Mouse (Mus musculus): ENCODE measurements at regions not wholly inside any gene's neighbourhood (a gene's known extent, or its start where the extent isn't known, plus 50 kb on each side); places are given as distances from the start of the nearest gene placed in this dataset.

- no peak overlapping the region for H3K4me3 ChIP-seq
- no peaks in the 10 kb centered on the region for H3K27me3 ChIP-seq
- 88% methylated on average over 3 of the region's 3 CpGs for WGBS
- H3K27ac ChIP-seq (replicated peaks) = no peak overlapping the region
- no peaks in the 10 kb centered on the region for H3K36me3 ChIP-seq
- ATAC-seq (ENCODE audit: low FRiP score, low read depth) = no peak
- H3K4me2 ChIP-seq (replicated peaks) = no peak overlapping the region
- 0 out of 2 replicates have a peak, but pooled peaks cover 3% of the 10 kb centered on the region for H3K9me3 ChIP-seq
- no peak overlapping the region for H3K9ac ChIP-seq (replicated peaks)
- no peaks in the 10 kb centered on the region for H3K4me1 ChIP-seq
Measured at GRCm38 (mm10) chr4:56619054-56619453, 120.8 kb upstream of the Gm26657 start.

- no peak for ATAC-seq (ENCODE audit: low FRiP score, low read depth)
- H3K27ac ChIP-seq (replicated peaks) = no peak overlapping the region
- 94% methylated on average over 5 of the region's 5 CpGs for whole genome bisulfite sequencing
Measured at GRCm38 (mm10) chr4:56618433-56618832, 121.4 kb upstream of the Gm26657 start.

GRCm38 (mm10) chr4:56617661-56618360 lies 122.1 kb upstream of the Gm26657 start:
- Histone ChIP-seq H3K36me3 (no peaks in the 10 kb centered on the region), H3K4me3 (no peak overlapping the region), H3K27ac (replicated peaks) (no peak overlapping the region), H3K4me2 (replicated peaks) (no peak overlapping the region), H3K9ac (replicated peaks) (no peak overlapping the region), H3K4me1 (no peaks in the 10 kb centered on the region), H3K9me3 (0 out of 2 replicates have a peak, but pooled peaks cover 3% of the 10 kb centered on the region), H3K27me3 (no peaks in the 10 kb centered on the region)
- 81% methylated on average over 10 of the region's 10 CpGs for WGBS
- ATAC-seq (ENCODE audit: low FRiP score, low read depth) = no peak

More at GRCm38 (mm10) chr4:56618433-56618832, 121.4 kb upstream of the Gm26657 start:
- H3K4me3 ChIP-seq = no peak overlapping the region
- H3K9me3 ChIP-seq = 0 out of 2 replicates have a peak, but pooled peaks cover 3% of the 10 kb centered on the region
- no peak overlapping the region for H3K9ac ChIP-seq (replicated peaks)
- no peaks in the 10 kb centered on the region for H3K36me3 ChIP-seq
- no peaks in the 10 kb centered on the region for H3K4me1 ChIP-seq
- H3K4me2 ChIP-seq (replicated peaks) = no peak overlapping the region
- H3K27me3 ChIP-seq = no peaks in the 10 kb centered on the region

- Histone ChIP-seq H3K36me3 (no peaks in the 10 kb centered on the region), H3K27ac (replicated peaks) (no peak overlapping the region), H3K27me3 (no peaks in the 10 kb centered on the region), H3K4me2 (replicated peaks) (no peak overlapping the region), H3K9ac (replicated peaks) (no peak overlapping the region), H3K9me3 (0 out of 2 replicates have a peak, but pooled peaks cover 3% of the 10 kb centered on the region), H3K4me1 (no peaks in the 10 kb centered on the region), H3K4me3 (no peak overlapping the region)
- no peak for ATAC-seq (ENCODE audit: low FRiP score, low read depth)
- WGBS = 74% methylated on average over 4 of the region's 4 CpGs
Measured at GRCm38 (mm10) chr4:56612325-56612724, 127.5 kb upstream of the Gm26657 start.

GRCm38 (mm10) chr4:56611751-56612150 lies 128.1 kb upstream of the Gm26657 start:
- Histone ChIP-seq H3K27ac (replicated peaks) (no peak overlapping the region), H3K4me3 (no peak overlapping the region), H3K9me3 (no peaks in the 10 kb centered on the region), H3K9ac (replicated peaks) (no peak overlapping the region), H3K36me3 (no peaks in the 10 kb centered on the region), H3K4me2 (replicated peaks) (no peak overlapping the region), H3K27me3 (no peaks in the 10 kb centered on the region), H3K4me1 (no peaks in the 10 kb centered on the region)
- 42% methylated on average over 4 of the region's 4 CpGs for WGBS
- ATAC-seq (ENCODE audit: low FRiP score, low read depth) = no peak

GRCm38 (mm10) chr4:56610273-56610672 lies 129.6 kb upstream of the Gm26657 start:
- Histone ChIP-seq H3K4me3 (no peak overlapping the region), H3K36me3 (no peaks in the 10 kb centered on the region), H3K27ac (replicated peaks) (no peak overlapping the region), H3K4me2 (replicated peaks) (no peak overlapping the region), H3K27me3 (no peaks in the 10 kb centered on the region), H3K4me1 (no peaks in the 10 kb centered on the region), H3K9ac (replicated peaks) (no peak overlapping the region), H3K9me3 (no peaks in the 10 kb centered on the region)
- WGBS = 74% methylated on average over 6 of the region's 6 CpGs
- no peak for ATAC-seq (ENCODE audit: low FRiP score, low read depth)

GRCm38 (mm10) chr4:56608701-56609100 lies 131.2 kb upstream of the Gm26657 start:
- H3K9ac ChIP-seq (replicated peaks) = no peak overlapping the region

GRCm38 (mm10) chr4:56598398-56598797 lies 141.5 kb upstream of the Gm26657 start:
- WGBS = 88% methylated on average over 2 of the region's 2 CpGs

More at GRCm38 (mm10) chr4:56608701-56609100, 131.2 kb upstream of the Gm26657 start:
- Histone ChIP-seq H3K4me1 (no peaks in the 10 kb centered on the region), H3K4me3 (no peak overlapping the region), H3K27me3 (no peaks in the 10 kb centered on the region), H3K9me3 (no peaks in the 10 kb centered on the region), H3K4me2 (replicated peaks) (no peak overlapping the region), H3K36me3 (no peaks in the 10 kb centered on the region), H3K27ac (replicated peaks) (no peak overlapping the region)
- no peak for ATAC-seq (ENCODE audit: low FRiP score, low read depth)
- WGBS = 86% methylated on average over 4 of the region's 4 CpGs

GRCm38 (mm10) chr4:56597931-56598330 lies 141.9 kb upstream of the Gm26657 start:
- no peak for ATAC-seq (ENCODE audit: low FRiP score, low read depth)
- H3K4me1 ChIP-seq = no peaks in the 10 kb centered on the region
- H3K36me3 ChIP-seq = no peaks in the 10 kb centered on the region
- no peak overlapping the region for H3K9ac ChIP-seq (replicated peaks)
- H3K4me2 ChIP-seq (replicated peaks) = no peak overlapping the region
- no peak overlapping the region for H3K4me3 ChIP-seq
- no peaks in the 10 kb centered on the region for H3K27me3 ChIP-seq
- no peaks in the 10 kb centered on the region for H3K9me3 ChIP-seq
- no peak overlapping the region for H3K27ac ChIP-seq (replicated peaks)

More at GRCm38 (mm10) chr4:56598398-56598797, 141.5 kb upstream of the Gm26657 start:
- Histone ChIP-seq H3K4me1 (no peaks in the 10 kb centered on the region), H3K36me3 (no peaks in the 10 kb centered on the region), H3K9ac (replicated peaks) (no peak overlapping the region), H3K4me3 (no peak overlapping the region), H3K27ac (replicated peaks) (no peak overlapping the region), H3K27me3 (no peaks in the 10 kb centered on the region), H3K4me2 (replicated peaks) (no peak overlapping the region), H3K9me3 (no peaks in the 10 kb centered on the region)
- ATAC-seq (ENCODE audit: low FRiP score, low read depth) = no peak

- Histone ChIP-seq H3K9me3 (no peaks in the 10 kb centered on the region), H3K27me3 (no peaks in the 10 kb centered on the region)
Measured at GRCm38 (mm10) chr4:56582405-56582804, 157.5 kb upstream of the Gm26657 start.

GRCm38 (mm10) chr4:56576837-56577548 lies 162.9 kb upstream of the Gm26657 start:
- H3K9ac ChIP-seq (replicated peaks) = no peak overlapping the region
- H3K27ac ChIP-seq (replicated peaks) = no peak overlapping the region
- H3K36me3 ChIP-seq = no peaks in the 10 kb centered on the region
- H3K4me2 ChIP-seq (replicated peaks) = no peak overlapping the region
- no peak overlapping the region for H3K4me3 ChIP-seq
- H3K9me3 ChIP-seq = no peaks in the 10 kb centered on the region
- no peak for ATAC-seq (ENCODE audit: low FRiP score, low read depth)
- no peaks in the 10 kb centered on the region for H3K4me1 ChIP-seq
- WGBS = 89% methylated on average over 15 of the region's 15 CpGs
- H3K27me3 ChIP-seq = no peaks in the 10 kb centered on the region

More at GRCm38 (mm10) chr4:56582405-56582804, 157.5 kb upstream of the Gm26657 start:
- Histone ChIP-seq H3K4me2 (replicated peaks) (no peak overlapping the region), H3K36me3 (no peaks in the 10 kb centered on the region), H3K9ac (replicated peaks) (no peak overlapping the region), H3K4me1 (no peaks in the 10 kb centered on the region), H3K27ac (replicated peaks) (no peak overlapping the region), H3K4me3 (no peak overlapping the region)
- ATAC-seq (ENCODE audit: low FRiP score, low read depth) = no peak
- 75% methylated on average over 3 of the region's 3 CpGs for WGBS

GRCm38 (mm10) chr4:56552126-56552525 lies 187.7 kb upstream of the Gm26657 start:
- Histone ChIP-seq H3K27me3 (no peaks in the 10 kb centered on the region), H3K36me3 (no peaks in the 10 kb centered on the region), H3K4me3 (no peak overlapping the region), H3K4me2 (replicated peaks) (no peak overlapping the region), H3K9ac (replicated peaks) (no peak overlapping the region), H3K27ac (replicated peaks) (no peak overlapping the region), H3K4me1 (no peaks in the 10 kb centered on the region), H3K9me3 (no peaks in the 10 kb centered on the region)
- ATAC-seq (ENCODE audit: low FRiP score, low read depth) = no peak

Data from midbrain, embryonic 12.5 days (tissue).